Mouse (Mus musculus) layer of hippocampus, postnatal 14 days (tissue): ENCODE results near the gene Med9. TPM values are rescaled to one million over a fixed set of nuclear protein-coding genes. Genes with fewer than 3 reads are reported as not detected.

Experiments
- DNase-seq, 2 experiments: peaks; one replicate each; pipeline ENCODE4 v3.0.0; 2021 to 2022; ENCODE audit warnings: low spot score in 2 of 2, mixed read lengths in 1 of 2
- total RNA-seq, 2 experiments: library from RNA; stranded (reverse); gene quantifications; 2 replicates each; pipeline ENCODE4 v1.2.3; 2021

Gene Med9
- total RNA-seq, 2 experiments from 2014 or later = 30.2 to 31.9 TPM

GRCm38 (mm10) chr11:59991365-59991764 is 43.4 kb downstream of the Med9 start:
- DNase-seq = no peak

- DNase-seq = no peak
These were observed 46.3 kb downstream of the Med9 start for GRCm38 (mm10) chr11:59994318-59994717.

- no peak for DNase-seq
These were observed 53.4 kb downstream of the Med9 start for GRCm38 (mm10) chr11:60001231-60001980.

GRCm38 (mm10) chr11:60003811-60004210 is 55.8 kb downstream of the Med9 start:
- no peak for DNase-seq

GRCm38 (mm10) chr11:60004716-60005115 is 56.7 kb downstream of the Med9 start:
- DNase-seq = no peak

GRCm38 (mm10) chr11:60005866-60006265 is 57.9 kb downstream of the Med9 start:
- DNase-seq = no peak

GRCm38 (mm10) chr11:60009451-60009850 is 61.4 kb downstream of the Med9 start:
- DNase-seq = no peak

- DNase-seq = no peak
These were observed 63.5 kb downstream of the Med9 start for GRCm38 (mm10) chr11:60011516-60011915.

Other genes with a start within 250 kb of the Med9 start
- under 1 TPM; 0.91 to 0.92 TPM for gene Pld6, start 160.6 kb upstream of the Med9 start, total RNA-seq
- gene Flcn, start 138.2 kb upstream of the Med9 start, total RNA-seq = 10 to 100 TPM; 34.6 to 40.1 TPM
- 10 to 100 TPM; 60.5 to 63.3 TPM for gene Nt5m, start 108.8 kb upstream of the Med9 start, total RNA-seq
- gene Cops3, start 108.4 kb upstream of the Med9 start, total RNA-seq = 10 to 100 TPM; 69.7 to 72.3 TPM
- 10 to 100 TPM; 51.3 to 56.5 TPM for gene Rasd1, start 16.7 kb downstream of the Med9 start, total RNA-seq
- 1 to 10 TPM; 5.3 to 6.3 TPM for gene Pemt, start 98.3 kb downstream of the Med9 start, total RNA-seq
- 10 to 100 TPM; 63.2 to 69.2 TPM for gene Rai1, start 156.8 kb downstream of the Med9 start, total RNA-seq